Mouse (Mus musculus): ENCODE data around the gene Lpar5. TPM values are rescaled to one million over a fixed set of nuclear protein-coding genes. Genes with fewer than 3 reads are reported as not detected.

Gene Lpar5
- total RNA-seq, 2 experiments from 2014 or later: 0.16 to 0.41 TPM

DNA sequence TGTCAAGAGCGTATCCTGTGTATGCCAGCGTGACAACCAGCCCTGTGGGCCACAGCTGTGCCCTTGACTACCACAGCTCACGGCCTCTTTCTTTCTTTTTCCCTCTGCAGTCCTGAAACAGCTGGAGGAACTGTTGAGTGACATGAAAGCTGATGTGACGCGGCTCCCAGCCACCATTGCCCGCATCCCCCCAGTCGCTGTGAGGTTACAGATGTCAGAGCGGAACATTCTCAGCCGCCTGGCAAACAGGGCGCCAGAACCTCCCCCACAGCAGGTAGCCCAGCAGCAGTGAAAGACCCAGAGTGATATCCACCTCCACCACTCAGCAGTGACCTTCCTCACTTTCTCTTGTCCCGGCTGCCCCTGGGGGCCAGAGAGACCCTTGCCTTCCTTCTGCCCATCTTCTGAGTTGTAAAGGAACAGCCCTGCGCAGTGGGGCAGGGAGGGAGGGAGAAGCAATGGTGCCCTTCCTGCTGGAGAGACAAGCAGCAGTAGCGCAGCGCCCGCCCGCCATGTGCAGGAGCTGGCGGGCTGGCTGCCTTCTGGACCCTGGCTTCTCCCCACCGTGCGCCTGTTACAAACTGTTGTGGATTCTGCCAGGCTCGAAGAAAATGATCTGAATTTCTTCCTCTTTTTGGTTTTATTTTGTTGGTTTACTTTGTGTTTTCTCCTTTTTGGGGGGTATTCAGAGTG lies 62.1 kb downstream of the Lpar5 start:
- DNase-seq: no peak

DNA sequence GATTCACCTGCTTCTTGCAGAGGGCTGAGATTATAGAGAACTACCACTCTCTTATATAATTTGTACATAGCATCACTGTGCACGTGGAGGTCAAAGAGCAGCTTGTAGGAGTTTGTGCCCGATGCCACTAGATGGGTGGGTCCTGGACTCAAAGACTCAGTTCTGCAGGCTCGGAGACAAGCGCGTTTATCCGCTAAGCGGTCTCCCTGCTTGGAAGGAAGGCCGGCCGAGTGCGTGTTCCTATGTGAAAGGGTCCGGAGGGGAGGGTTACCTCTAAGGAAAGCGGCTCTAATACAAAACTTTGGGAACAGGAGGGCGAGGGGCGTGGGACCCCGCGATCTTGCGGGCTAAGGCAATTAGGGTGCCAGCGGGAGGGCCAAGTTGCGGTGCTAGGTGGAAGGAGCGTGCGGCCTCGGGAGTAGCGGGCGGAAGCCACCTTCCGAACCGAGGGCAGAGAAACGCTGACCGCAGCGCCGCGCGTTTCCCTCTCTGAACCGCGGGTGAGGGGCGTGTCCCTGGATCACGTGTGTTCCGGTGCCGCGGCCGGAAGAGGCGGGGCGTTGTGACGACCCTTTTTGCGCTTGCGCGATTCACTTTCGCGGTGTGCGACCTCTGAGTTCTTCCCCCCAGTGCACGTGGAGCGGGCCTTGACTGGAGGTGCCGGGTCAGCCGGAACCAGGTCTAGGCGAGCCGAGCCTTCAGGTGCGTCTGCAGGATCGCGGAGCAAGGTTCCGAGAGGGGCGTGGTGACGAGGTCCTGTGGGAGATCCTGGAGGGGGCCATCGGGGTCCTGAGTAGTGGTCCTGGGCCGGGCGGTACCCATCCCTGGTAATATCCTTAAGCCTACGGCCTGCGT lies 63.8 kb downstream of the Lpar5 start, which contains the start of gene Nop2:
Gene Nop2, plus strand, starts transcription at position 608 of the 855 bp plus-strand sequence.
- DNase-seq: peak; percentile 89

Small RNA genes within 50 kb of the gene (microRNA-seq; reads per million reads assigned to microRNA genes)
- 0.25 to 0.64 reads per million in 2 experiments for gene Mir7045

Other genes starting within 250 kb of the Lpar5 start
- 10 to 100 TPM; 66.2 to 66.4 TPM for gene Usp5, start 238.4 kb upstream of the Lpar5 start, total RNA-seq (2021)
- gene Cdca3, start 238.4 kb upstream of the Lpar5 start, total RNA-seq (2021): 10 to 100 TPM; 13.5 to 14.3 TPM
- 1 to 10 TPM; 8.4 to 9.4 TPM for gene Gnb3, start 227.6 kb upstream of the Lpar5 start, total RNA-seq (2021)
- gene P3h3, start 210.2 kb upstream of the Lpar5 start, total RNA-seq (2021): 10 to 100 TPM; 33.3 to 41.5 TPM
- gene Gpr162, start 203.9 kb upstream of the Lpar5 start, total RNA-seq (2021): 1 to 10 TPM in 1 of 2 experiments, under 1 TPM in 1; 0.38 to 1.1 TPM
- gene Cd4, start 179.7 kb upstream of the Lpar5 start, total RNA-seq (2021): 1 to 10 TPM in 1 of 2 experiments, under 1 TPM in 1; 0.61 to 2.1 TPM
- under 1 TPM; 0.56 to 0.68 TPM for gene Lag3, start 156.2 kb upstream of the Lpar5 start, total RNA-seq (2021)
- 100 to 1,000 TPM; 273 to 298 TPM for gene Ptms, start 147.8 kb upstream of the Lpar5 start, total RNA-seq (2021)
- 100 to 1,000 TPM; 252 to 255 TPM for gene Mlf2, start 136.5 kb upstream of the Lpar5 start, total RNA-seq (2021)
- gene Cops7a, start 102.4 kb upstream of the Lpar5 start, total RNA-seq (2021): 100 to 1,000 TPM in 1 of 2 experiments, 10 to 100 TPM in 1; 99.9 to 105 TPM
- under 1 TPM; 0.61 TPM for gene Pianp, start 71.2 kb upstream of the Lpar5 start, total RNA-seq (2021)
- gene Zfp384, start 58.8 kb upstream of the Lpar5 start, total RNA-seq (2021): 10 to 100 TPM; 21.9 to 27.4 TPM
- gene Ing4, start 28.2 kb upstream of the Lpar5 start, total RNA-seq (2021): 10 to 100 TPM; 33.4 to 42.7 TPM
- gene Acrbp, start 18.2 kb upstream of the Lpar5 start, total RNA-seq (2021): 1 to 10 TPM; 2.7 to 4.7 TPM
- gene Chd4, start 28.1 kb downstream of the Lpar5 start, total RNA-seq (2021): 100 to 1,000 TPM; 108 to 125 TPM
- 10 to 100 TPM; 16.0 to 21.1 TPM for gene Nop2, start 64.0 kb downstream of the Lpar5 start, total RNA-seq (2021)
- gene Iffo1, start 77.3 kb downstream of the Lpar5 start, total RNA-seq (2021): 10 to 100 TPM; 50.8 to 60.1 TPM
- gene Gapdh, start 98.5 kb downstream of the Lpar5 start, total RNA-seq (2021): 1,000 to 10,000 TPM; 7,536 to 8,309 TPM
- gene Ncapd2, start 123.8 kb downstream of the Lpar5 start, total RNA-seq (2021): 10 to 100 TPM; 28.3 to 41.5 TPM
- gene Mrpl51, start 123.9 kb downstream of the Lpar5 start, total RNA-seq (2021): 100 to 1,000 TPM; 212 to 236 TPM
- 1 to 10 TPM; 8.4 to 9.1 TPM for gene Vamp1, start 147.6 kb downstream of the Lpar5 start, total RNA-seq (2021)
- gene Tapbpl, start 163.9 kb downstream of the Lpar5 start, total RNA-seq (2021): 1 to 10 TPM; 2.7 to 3.1 TPM
- gene Cd27, start 169.1 kb downstream of the Lpar5 start, total RNA-seq (2021): under 1 TPM in 1 of 2 experiments, not detected in 1; 0.14 TPM
- gene Tuba3a, start 218.1 kb downstream of the Lpar5 start, total RNA-seq (2021): not detected
- gene Ltbr, start 246.0 kb downstream of the Lpar5 start, total RNA-seq (2021): 10 to 100 TPM; 34.0 to 36.1 TPM

Data from gastrocnemius, postnatal 10 days (tissue).